Mouse (Mus musculus) B cell, adult 67 days (primary cell): Measurements from ENCODE around the gene Pou4f1. TPM values are rescaled to one million over a fixed set of nuclear protein-coding genes. Genes with fewer than 3 reads are reported as not detected.

ENCODE experiments used
- total RNA-seq, 2 experiments: library from RNA; stranded (reverse); gene quantifications; 4 replicates each; pipeline ENCODE4 v1.2.4; 2023

The Pou4f1 gene
- total RNA-seq: under 1 TPM in 1 of 2 experiments, not detected in 1; 0.42 TPM

DNA sequence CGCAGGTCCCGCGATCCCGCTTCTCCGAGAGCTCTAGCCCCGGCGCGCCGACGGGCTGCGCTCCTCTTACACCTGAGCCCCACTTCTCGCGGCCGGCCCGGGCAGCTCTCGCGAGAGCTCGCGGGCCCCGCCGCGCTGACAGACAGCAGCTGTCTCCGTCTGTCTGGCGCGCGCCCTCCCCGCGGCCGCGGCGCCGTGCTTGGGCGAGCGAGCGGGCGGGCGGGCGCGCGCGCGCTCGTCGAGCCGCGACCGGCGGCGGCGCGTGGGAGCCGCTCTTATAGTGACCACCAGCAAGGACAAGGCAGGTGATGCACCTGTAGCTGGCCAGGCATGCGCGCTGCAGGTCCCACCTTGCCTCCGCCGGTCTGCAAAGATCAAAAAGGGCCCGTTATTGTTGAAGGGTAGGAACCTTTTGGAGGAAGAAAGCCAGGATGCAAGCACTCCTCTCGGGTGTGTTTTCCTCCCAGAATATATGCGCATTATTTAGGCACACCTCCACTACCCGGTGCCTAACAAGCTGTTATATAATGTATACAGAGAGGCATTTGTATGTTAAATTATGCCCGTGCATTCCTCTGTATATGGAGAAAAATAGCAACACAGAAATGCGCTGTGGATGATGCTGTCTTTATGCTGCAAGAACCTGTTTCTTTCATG lies at the start of gene Pou4f1:
TSS of gene Pou4f1 (minus strand) at position 34 of the 657 bp plus-strand sequence.

Other genes with a start within 250 kb of the Pou4f1 start
- gene Rnf219, start 54.6 kb upstream of the Pou4f1 start, total RNA-seq: 10 to 100 TPM; 15.1 to 19.2 TPM